Mouse (Mus musculus): ENCODE data around the gene Klf7. TPM values are rescaled to one million over a fixed set of nuclear protein-coding genes. Genes with fewer than 3 reads are reported as not detected.

Gene Klf7
- total and polyA plus RNA-seq, 3 experiments = 1.6 to 3.1 TPM; not detected in 1

- no peaks in the 10 kb centered on the region for H3K36me3 ChIP-seq (ENCODE audit: control insufficient read depth in 1 of 2, insufficient read depth in 2 of 2, low read length in 2 of 2)
- no peaks in the 10 kb centered on the region for H3K9me3 ChIP-seq (replicated peaks; ENCODE audit: insufficient read depth, low read length)
- no peak for DNase-seq (ENCODE audit: low read depth, low spot score)
- no peaks in the 10 kb centered on the region for H3K4me1 ChIP-seq (ENCODE audit: control insufficient read depth in 1 of 2, insufficient read depth in 2 of 2, low read length in 2 of 2)
- H3K79me2 ChIP-seq (ENCODE audit: control insufficient read depth, insufficient read depth, low read length, poor library complexity) = no peaks in the 10 kb centered on the region
- TF ChIP-seq UBTF (IDR thresholded peaks at IDR 0.05; ENCODE audit: borderline replicate concordance, insufficient read depth, low read depth, low read length) = no peak
- TF ChIP-seq POLR2A (IDR thresholded peaks at IDR 0.05; ENCODE audit: control insufficient read depth in 1 of 2, insufficient read depth in 1 of 2, low read depth in 1 of 2, low read length in 2 of 2, poor library complexity in 1 of 2) = no peak
- TF ChIP-seq RAD21 (IDR thresholded peaks at IDR 0.05; ENCODE audit: low read depth, low read length) = no peak
- no peak for TF ChIP-seq MEF2A (IDR thresholded peaks at IDR 0.05; ENCODE audit: extremely low read depth, insufficient replicate concordance, low read depth, low read length, poor library complexity, severe bottlenecking)
- no peak for TF ChIP-seq MAX (IDR thresholded peaks at IDR 0.05; ENCODE audit: low read length)
- no peak for TF ChIP-seq E2F4 (IDR thresholded peaks at IDR 0.05; ENCODE audit: borderline replicate concordance, low read depth, low read length)
- TF ChIP-seq MAFK (IDR thresholded peaks at IDR 0.05; ENCODE audit: borderline replicate concordance, low read depth, low read length) = no peak
- no peak for TF ChIP-seq GABPA (IDR thresholded peaks at IDR 0.05; ENCODE audit: low read depth, low read length)
- TF ChIP-seq ZMIZ1 (IDR thresholded peaks at IDR 0.05; ENCODE audit: low read depth, low read length) = no peak
- TF ChIP-seq CTCF (IDR thresholded peaks at IDR 0.05 in 2 of 3, conservative IDR thresholded peaks at IDR 0.05 in 1 of 3; ENCODE audit: control insufficient read depth in 1 of 3, insufficient read depth in 1 of 3, low read depth in 2 of 3, low read length in 3 of 3, poor library complexity in 1 of 3, severe bottlenecking in 1 of 3) = no peak
- TF ChIP-seq CHD1 (IDR thresholded peaks at IDR 0.05; ENCODE audit: low read depth, low read length) = no peak
- TF ChIP-seq ELF1 (IDR thresholded peaks at IDR 0.05; ENCODE audit: low read depth, low read length) = no peak
- no peak for TF ChIP-seq EP300 (IDR thresholded peaks at IDR 0.05; ENCODE audit: low read depth in 1 of 2, low read length in 2 of 2)
- TF ChIP-seq BHLHE40 (IDR thresholded peaks at IDR 0.05; ENCODE audit: borderline replicate concordance, low read depth, low read length) = no peak
- TF ChIP-seq NELFE (IDR thresholded peaks at IDR 0.05; ENCODE audit: low read depth, low read length) = no peak
- H3K27ac ChIP-seq (ENCODE audit: control insufficient read depth, low read depth, low read length) = no peak overlapping the region
- no peak overlapping the region for H3K9ac ChIP-seq (ENCODE audit: control insufficient read depth, low read depth, low read length, poor library complexity, severe bottlenecking)
- no peaks in the 10 kb centered on the region; a peak in 1 of 4 replicates for H3K27me3 ChIP-seq (ENCODE audit: control insufficient read depth in 1 of 2, insufficient read depth in 2 of 2, low read length in 2 of 2)
- H3K4me3 ChIP-seq (ENCODE audit: control insufficient read depth in 1 of 2, insufficient read depth in 1 of 2, low read depth in 2 of 2, low read length in 2 of 2) = no peak overlapping the region
Observed at GRCm38 (mm10) chr1:64003525-64004291, 118.4 kb downstream of the Klf7 start.

- DNase-seq (ENCODE audit: low read depth, low spot score) = no peak
- TF ChIP-seq USF2 (IDR thresholded peaks at IDR 0.05; ENCODE audit: borderline replicate concordance in 1 of 2, insufficient read depth in 1 of 2, low read depth in 1 of 2, low read length in 2 of 2) (no peak), UBTF (IDR thresholded peaks at IDR 0.05; ENCODE audit: borderline replicate concordance, insufficient read depth, low read depth, low read length) (no peak), KAT2A (conservative IDR thresholded peaks at IDR 0.05; ENCODE audit: low read depth, low read length) (no peak), BHLHE40 (IDR thresholded peaks at IDR 0.05; ENCODE audit: borderline replicate concordance, low read depth, low read length) (no peak), GATA1 (IDR thresholded peaks at IDR 0.05; ENCODE audit: low read depth, low read length) (no peak), ZNF384 (IDR thresholded peaks at IDR 0.05; ENCODE audit: low read depth, low read length) (no peak), ETS1 (IDR thresholded peaks at IDR 0.05; ENCODE audit: low read depth, low read length) (no peak), CHD1 (IDR thresholded peaks at IDR 0.05; ENCODE audit: low read depth, low read length) (no peak), MAFK (IDR thresholded peaks at IDR 0.05; ENCODE audit: borderline replicate concordance, low read depth, low read length) (no peak), SIN3A (IDR thresholded peaks at IDR 0.05; ENCODE audit: low read length) (no peak), POLR2AphosphoS2 (IDR thresholded peaks at IDR 0.05; ENCODE audit: low read length) (no peak), CHD2 (IDR thresholded peaks at IDR 0.05; ENCODE audit: low read length) (no peak), NRF1 (IDR thresholded peaks at IDR 0.05; ENCODE audit: insufficient read depth, low read depth, low read length, poor library complexity, severe bottlenecking) (no peak), MAX (IDR thresholded peaks at IDR 0.05; ENCODE audit: low read length) (no peak), MAZ (IDR thresholded peaks at IDR 0.05; ENCODE audit: low read depth, low read length) (no peak), MEF2A (IDR thresholded peaks at IDR 0.05; ENCODE audit: extremely low read depth, insufficient replicate concordance, low read depth, low read length, poor library complexity, severe bottlenecking) (no peak), E2F4 (IDR thresholded peaks at IDR 0.05; ENCODE audit: borderline replicate concordance, low read depth, low read length) (no peak), HCFC1 (IDR thresholded peaks at IDR 0.05; ENCODE audit: low read depth, low read length) (no peak), TCF12 (IDR thresholded peaks at IDR 0.05; ENCODE audit: low read depth, low read length) (no peak), POLR2AphosphoS5 (IDR thresholded peaks at IDR 0.05; ENCODE audit: borderline replicate concordance, low read depth, low read length) (no peak)
- Histone ChIP-seq H3K27ac (ENCODE audit: control insufficient read depth, low read depth, low read length) (no peak overlapping the region), H3K9ac (ENCODE audit: control insufficient read depth, low read depth, low read length, poor library complexity, severe bottlenecking) (no peak overlapping the region), H3K9me3 (replicated peaks; ENCODE audit: insufficient read depth, low read length) (no peaks in the 10 kb centered on the region), H3K27me3 (ENCODE audit: control insufficient read depth in 1 of 2, insufficient read depth in 2 of 2, low read length in 2 of 2) (peaks cover 0 to 1% of the 10 kb centered on the region in 2 experiments; a peak in 1 of 4 replicates), H3K4me1 (ENCODE audit: control insufficient read depth in 1 of 2, insufficient read depth in 2 of 2, low read length in 2 of 2) (no peaks in the 10 kb centered on the region), H3K79me2 (ENCODE audit: control insufficient read depth, insufficient read depth, low read length, poor library complexity) (no peaks in the 10 kb centered on the region), H3K4me3 (ENCODE audit: control insufficient read depth in 1 of 2, insufficient read depth in 1 of 2, low read depth in 2 of 2, low read length in 2 of 2) (no peak overlapping the region), H3K36me3 (ENCODE audit: control insufficient read depth in 1 of 2, insufficient read depth in 2 of 2, low read length in 2 of 2) (no peaks in the 10 kb centered on the region)
Observed at GRCm38 (mm10) chr1:64002036-64002435, 120.0 kb downstream of the Klf7 start.

Data from MEL (cell line).